Mouse (Mus musculus) midbrain, embryonic 12.5 days (tissue): Measurements from ENCODE around the gene Imp4. TPM values are rescaled to one million over a fixed set of nuclear protein-coding genes. Genes with fewer than 3 reads are reported as not detected.
A peak's percentile ranks its signal among the peaks of the same experiment; 100 is the strongest.

Experiments used
- ATAC-seq: fragments of 200-750 bp; cut with Nextera tagmentation; 2 replicates; pipeline ENCODE4 v1.8.0; 2017; ENCODE audit warnings: low read depth, moderate TSS enrichment, moderate library complexity; ENCODE audit not compliant: low FRiP score
- H3K27ac ChIP-seq: fragments of 300-500 bp; sonication (generic); replicated peaks from 2 replicates; pipeline ENCODE4 v1.5.1; 2016; ENCODE audit warnings: mild to moderate bottlenecking
- H3K27me3 ChIP-seq: fragments of 300-500 bp; sonication (generic); 2 replicates; pipeline ENCODE4 v1.6.1; 2016; ENCODE audit warnings: mild to moderate bottlenecking
- H3K36me3 ChIP-seq: fragments of 300-500 bp; sonication (generic); 2 replicates; pipeline ENCODE4 v1.6.1; 2016
- H3K4me1 ChIP-seq: fragments of 300-500 bp; sonication (generic); 2 replicates; pipeline ENCODE4 v1.6.1; 2016
- H3K4me2 ChIP-seq: fragments of 300-500 bp; sonication (generic); replicated peaks from 2 replicates; pipeline ENCODE4 v1.6.1; 2016; ENCODE audit warnings: mild to moderate bottlenecking, moderate library complexity
- H3K4me3 ChIP-seq: fragments of 300-500 bp; sonication (generic); 2 replicates; pipeline ENCODE4 v1.5.1; 2016; ENCODE audit warnings: mild to moderate bottlenecking
- H3K9ac ChIP-seq: fragments of 300-500 bp; sonication (generic); replicated peaks from 2 replicates; pipeline ENCODE4 v1.6.1; 2016; ENCODE audit warnings: mild to moderate bottlenecking, moderate library complexity
- H3K9me3 ChIP-seq: fragments of 300-500 bp; sonication (generic); 2 replicates; pipeline ENCODE4 v1.6.1; 2016; ENCODE audit warnings: mild to moderate bottlenecking
- WGBS: fragments of 180-500 bp; shearing (Covaris S2); methylation state at CpG from one replicate; pipeline ENCODE4 v1.1.7; 2016; 5-methylcytosine and 5-hydroxymethylcytosine counted together
- polyA plus RNA-seq: library from polyadenylated mRNA; unstranded; fragments of >200 nt; fragmentation: Nextera tagmentation; extraction: Ambion mirVana; gene quantifications from 2 replicates; pipeline ENCODE4 v1.2.1, GENCODE M21; 2016

Imp4 gene
- polyA plus RNA-seq: 81.3 and 83.5 TPM in 2 replicates

- H3K4me2 ChIP-seq: peak within 1 kb of the TSS; percentile 71
- peak; percentile 96 for ATAC-seq
- H3K9me3 ChIP-seq: no peaks in the 10 kb centered on the region
- peaks cover 15% of the 10 kb centered on the region for H3K4me1 ChIP-seq
- peak within 1 kb of the TSS; percentile 80 for H3K4me3 ChIP-seq
- peak within 1 kb of the TSS; percentile 64 for H3K27ac ChIP-seq
- under 1% methylated on average over 48 of the region's 48 CpGs for WGBS
- no peaks in the 10 kb centered on the region for H3K27me3 ChIP-seq
- peak within 1 kb of the TSS; percentile 66 for H3K9ac ChIP-seq
- H3K36me3 ChIP-seq: peaks cover 34% of the 10 kb centered on the region
Measured at GRCm38 (mm10) chr1:34439215-34439960, at the start of gene Imp4, which contains the start of gene Ccdc115. TSS of gene Imp4 (plus strand) at chr1:34439851. TSS of gene Ccdc115 (minus strand) at chr1:34439672.

- no peak overlapping the region for H3K4me2 ChIP-seq
- H3K9me3 ChIP-seq: no peaks in the 10 kb centered on the region
- H3K27ac ChIP-seq: no peak overlapping the region
- H3K4me1 ChIP-seq: peaks cover 9% of the 10 kb centered on the region; the same call in 1 of the 2 replicates
- H3K36me3 ChIP-seq: no peaks in the 10 kb centered on the region
- 78% methylated on average over 4 of the region's 4 CpGs for WGBS
- ATAC-seq: no peak
- H3K4me3 ChIP-seq: no peak overlapping the region
- H3K9ac ChIP-seq: no peak overlapping the region
- H3K27me3 ChIP-seq: no peaks in the 10 kb centered on the region
Measured at GRCm38 (mm10) chr1:34396321-34396720, 43.3 kb upstream of the Imp4 start.

- H3K4me1 ChIP-seq: peaks cover 14% of the 10 kb centered on the region
- H3K36me3 ChIP-seq: no peaks in the 10 kb centered on the region
- H3K4me2 ChIP-seq: no peak overlapping the region
- no peak overlapping the region for H3K4me3 ChIP-seq
- no peaks in the 10 kb centered on the region for H3K9me3 ChIP-seq
- no peak for ATAC-seq
- no peak overlapping the region for H3K9ac ChIP-seq
- no peaks in the 10 kb centered on the region for H3K27me3 ChIP-seq
- no peak overlapping the region for H3K27ac ChIP-seq
- 41% methylated on average over 11 of the region's 11 CpGs for WGBS
Measured at GRCm38 (mm10) chr1:34399182-34399953, 40.3 kb upstream of the Imp4 start.

GRCm38 (mm10) chr1:34428466-34428865 lies 11.2 kb upstream of the Imp4 start:
- Histone ChIP-seq H3K27me3 (no peaks in the 10 kb centered on the region), H3K9ac (no peak overlapping the region), H3K4me2 (no peak overlapping the region), H3K9me3 (peaks cover 39% of the 10 kb centered on the region), H3K4me3 (no peak overlapping the region), H3K4me1 (0 out of 2 replicates have a peak, but pooled peaks cover 3% of the 10 kb centered on the region), H3K27ac (no peak overlapping the region), H3K36me3 (peaks cover 25% of the 10 kb centered on the region; the same call in 1 of the 2 replicates)
- 96% methylated on average over 2 of the region's 2 CpGs for WGBS
- no peak for ATAC-seq

GRCm38 (mm10) chr1:34429281-34429680 lies 10.4 kb upstream of the Imp4 start:
- H3K4me1 ChIP-seq: peaks cover 10% of the 10 kb centered on the region
- no peaks in the 10 kb centered on the region for H3K27me3 ChIP-seq
- no peak overlapping the region for H3K27ac ChIP-seq
- no peak for ATAC-seq
- no peak overlapping the region for H3K9ac ChIP-seq
- H3K9me3 ChIP-seq: peaks cover 39% of the 10 kb centered on the region
- 94% methylated on average over 4 of the region's 4 CpGs for WGBS
- H3K36me3 ChIP-seq: peaks cover 25% of the 10 kb centered on the region; the same call in 1 of the 2 replicates
- no peak overlapping the region for H3K4me3 ChIP-seq
- no peak overlapping the region for H3K4me2 ChIP-seq

GRCm38 (mm10) chr1:34430981-34431380 lies 8.7 kb upstream of the Imp4 start:
- H3K4me3 ChIP-seq: no peak overlapping the region
- H3K36me3 ChIP-seq: peaks cover 25% of the 10 kb centered on the region; the same call in 1 of the 2 replicates
- H3K27ac ChIP-seq: no peak overlapping the region
- no peak for ATAC-seq
- WGBS: 95% methylated on average over 3 of the region's 3 CpGs
- no peak overlapping the region for H3K4me2 ChIP-seq
- H3K9me3 ChIP-seq: peaks cover 39% of the 10 kb centered on the region
- H3K4me1 ChIP-seq: peaks cover 10% of the 10 kb centered on the region
- no peaks in the 10 kb centered on the region for H3K27me3 ChIP-seq
- H3K9ac ChIP-seq: no peak overlapping the region

- 98% methylated on average over 9 of the region's 9 CpGs for WGBS
- Histone ChIP-seq H3K4me3 (no peak overlapping the region), H3K9ac (no peak overlapping the region), H3K36me3 (peaks cover 25% of the 10 kb centered on the region; the same call in 1 of the 2 replicates), H3K27ac (no peak overlapping the region), H3K27me3 (no peaks in the 10 kb centered on the region), H3K4me1 (peaks cover 10% of the 10 kb centered on the region), H3K9me3 (peaks cover 39% of the 10 kb centered on the region), H3K4me2 (no peak overlapping the region)
- ATAC-seq: no peak
Measured at GRCm38 (mm10) chr1:34431431-34431830, 8.2 kb upstream of the Imp4 start.

- Histone ChIP-seq H3K36me3 (peaks cover 30% of the 10 kb centered on the region; the same call in 1 of the 2 replicates), H3K4me3 (peak overlapping the region; percentile 41), H3K4me1 (peaks cover 10% of the 10 kb centered on the region), H3K9me3 (peaks cover 37% of the 10 kb centered on the region), H3K27ac (peak overlapping the region; percentile 69), H3K9ac (peak overlapping the region; percentile 47), H3K4me2 (peak overlapping the region; percentile 54), H3K27me3 (no peaks in the 10 kb centered on the region)
- 28% methylated on average over 13 of the region's 13 CpGs for WGBS
- ATAC-seq: no peak
Measured at GRCm38 (mm10) chr1:34432411-34432775, 7.3 kb upstream of the Imp4 start.

- WGBS: 5% methylated on average over 35 of the region's 35 CpGs
- peaks cover 31% of the 10 kb centered on the region; the same call in 1 of the 2 replicates for H3K36me3 ChIP-seq
- H3K27me3 ChIP-seq: no peaks in the 10 kb centered on the region
- H3K9me3 ChIP-seq: peaks cover 34% of the 10 kb centered on the region
- ATAC-seq: peak; percentile 35
- H3K9ac ChIP-seq: peak overlapping the region; percentile 47
- H3K27ac ChIP-seq: peak overlapping the region; percentile 69
- peaks cover 10% of the 10 kb centered on the region for H3K4me1 ChIP-seq
- peak overlapping the region; percentile 54 for H3K4me2 ChIP-seq
- H3K4me3 ChIP-seq: peak overlapping the region; percentile 41
Measured at GRCm38 (mm10) chr1:34432776-34433481, 6.7 kb upstream of the Imp4 start.

GRCm38 (mm10) chr1:34433891-34434521 lies 5.6 kb upstream of the Imp4 start:
- Histone ChIP-seq H3K4me1 (peaks cover 16% of the 10 kb centered on the region), H3K4me3 (peak overlapping the region; percentile 59), H3K4me2 (peak overlapping the region; percentile 54), H3K9me3 (peaks cover 25% of the 10 kb centered on the region), H3K36me3 (peaks cover 31% of the 10 kb centered on the region; the same call in 1 of the 2 replicates), H3K9ac (no peak overlapping the region; the same call in 1 of the 2 replicates), H3K27me3 (no peaks in the 10 kb centered on the region), H3K27ac (0 out of 2 replicates have a peak overlapping the region, but pooled peaks have one; percentile 11)
- no peak for ATAC-seq
- 8% methylated on average over 19 of the region's 19 CpGs for WGBS

GRCm38 (mm10) chr1:34434660-34435160 lies 4.9 kb upstream of the Imp4 start:
- peak; percentile 3; the same call in 1 of the 2 replicates for ATAC-seq
- peaks cover 24% of the 10 kb centered on the region; the same call in 1 of the 2 replicates for H3K36me3 ChIP-seq
- H3K4me1 ChIP-seq: peaks cover 16% of the 10 kb centered on the region
- no peaks in the 10 kb centered on the region for H3K27me3 ChIP-seq
- H3K27ac ChIP-seq: peak overlapping the region; percentile 76
- peaks cover 19% of the 10 kb centered on the region for H3K9me3 ChIP-seq
- H3K4me3 ChIP-seq: peak overlapping the region; percentile 59
- peak overlapping the region; percentile 69 for H3K9ac ChIP-seq
- under 1% methylated on average over 30 of the region's 30 CpGs for WGBS
- peak overlapping the region; percentile 54 for H3K4me2 ChIP-seq
